Mouse (Mus musculus): ENCODE data around the gene Col6a2. TPM values are rescaled to one million over a fixed set of nuclear protein-coding genes. Genes with fewer than 3 reads are reported as not detected.

Col6a2 gene
- polyA plus RNA-seq, 1 experiment = 6.2 TPM

GRCm38 (mm10) chr10:76554061-76554460 is 69.4 kb downstream of the Col6a2 start:
- Histone ChIP-seq H3K4me3 (replicated peaks; ENCODE audit: control insufficient read depth, low read depth, low read length) (no peak overlapping the region), H3K27ac (ENCODE audit: control insufficient read depth, insufficient read depth, low read depth, low read length, poor library complexity) (no peak overlapping the region), H3K4me1 (ENCODE audit: control insufficient read depth, insufficient read depth, low read length) (no peaks in the 10 kb centered on the region)
- WGBS = 80% methylated on average over 5 of the region's 5 CpGs
- TF ChIP-seq CTCF (IDR thresholded peaks at IDR 0.05; ENCODE audit: control insufficient read depth, insufficient read depth, low read length) = no peak
- no peak for TF ChIP-seq POLR2A (IDR thresholded peaks at IDR 0.05; ENCODE audit: borderline replicate concordance, control insufficient read depth, low read depth, low read length)

- Histone ChIP-seq H3K27ac (ENCODE audit: control insufficient read depth, insufficient read depth, low read depth, low read length, poor library complexity) (no peak overlapping the region), H3K4me3 (replicated peaks; ENCODE audit: control insufficient read depth, low read depth, low read length) (no peak overlapping the region), H3K4me1 (ENCODE audit: control insufficient read depth, insufficient read depth, low read length) (no peaks in the 10 kb centered on the region)
- no peak for TF ChIP-seq CTCF (IDR thresholded peaks at IDR 0.05; ENCODE audit: control insufficient read depth, insufficient read depth, low read length)
- no peak for TF ChIP-seq POLR2A (IDR thresholded peaks at IDR 0.05; ENCODE audit: borderline replicate concordance, control insufficient read depth, low read depth, low read length)
- 80% methylated on average over 3 of the region's 3 CpGs for WGBS
These were observed 71.9 kb downstream of the Col6a2 start for GRCm38 (mm10) chr10:76551556-76551955.

GRCm38 (mm10) chr10:76550458-76550857 is 73.0 kb downstream of the Col6a2 start:
- WGBS = 87% methylated on average over 5 of the region's 5 CpGs
- Histone ChIP-seq H3K4me1 (ENCODE audit: control insufficient read depth, insufficient read depth, low read length) (no peaks in the 10 kb centered on the region), H3K4me3 (replicated peaks; ENCODE audit: control insufficient read depth, low read depth, low read length) (no peak overlapping the region), H3K27ac (ENCODE audit: control insufficient read depth, insufficient read depth, low read depth, low read length, poor library complexity) (no peak overlapping the region)
- TF ChIP-seq CTCF (IDR thresholded peaks at IDR 0.05; ENCODE audit: control insufficient read depth, insufficient read depth, low read length) (peak; percentile 16; the same call in 1 of the 2 replicates), POLR2A (IDR thresholded peaks at IDR 0.05; ENCODE audit: borderline replicate concordance, control insufficient read depth, low read depth, low read length) (no peak)

GRCm38 (mm10) chr10:76548218-76548617 is 75.2 kb downstream of the Col6a2 start:
- Histone ChIP-seq H3K4me1 (ENCODE audit: control insufficient read depth, insufficient read depth, low read length) (no peaks in the 10 kb centered on the region), H3K27ac (ENCODE audit: control insufficient read depth, insufficient read depth, low read depth, low read length, poor library complexity) (no peak overlapping the region), H3K4me3 (replicated peaks; ENCODE audit: control insufficient read depth, low read depth, low read length) (no peak overlapping the region)
- no peak for TF ChIP-seq POLR2A (IDR thresholded peaks at IDR 0.05; ENCODE audit: borderline replicate concordance, control insufficient read depth, low read depth, low read length)
- TF ChIP-seq CTCF (IDR thresholded peaks at IDR 0.05; ENCODE audit: control insufficient read depth, insufficient read depth, low read length) = no peak
- 91% methylated on average over 8 of the region's 8 CpGs for WGBS

- 94% methylated on average over 8 of the region's 8 CpGs for WGBS
- H3K4me3 ChIP-seq (replicated peaks; ENCODE audit: control insufficient read depth, low read depth, low read length) = no peak overlapping the region
- TF ChIP-seq CTCF (IDR thresholded peaks at IDR 0.05; ENCODE audit: control insufficient read depth, insufficient read depth, low read length) (no peak), POLR2A (IDR thresholded peaks at IDR 0.05; ENCODE audit: borderline replicate concordance, control insufficient read depth, low read depth, low read length) (no peak)
- H3K4me1 ChIP-seq (ENCODE audit: control insufficient read depth, insufficient read depth, low read length) = peaks cover 2% of the 10 kb centered on the region; the same call in 1 of the 2 replicates
- H3K27ac ChIP-seq (ENCODE audit: control insufficient read depth, insufficient read depth, low read depth, low read length, poor library complexity) = no peak overlapping the region
These were observed 76.9 kb downstream of the Col6a2 start for GRCm38 (mm10) chr10:76546566-76546965.

Other genes with a start within 250 kb of the Col6a2 start
- 35.4 TPM in 1 of 2 replicates, not detected in the other for gene AC141477.1, start 183.2 kb downstream of the Col6a2 start, polyA plus RNA-seq (2011; ENCODE audit: insufficient read depth, insufficient read length, low replicate concordance, missing spikeins)
- 19.9 and 24.8 TPM in 2 replicates for gene Pcnt, start 180.8 kb downstream of the Col6a2 start, polyA plus RNA-seq (2011; ENCODE audit: insufficient read depth, insufficient read length, low replicate concordance, missing spikeins)
- not detected in 2 replicates for gene 2610028H24Rik, start 174.5 kb downstream of the Col6a2 start, polyA plus RNA-seq (2011; ENCODE audit: insufficient read depth, insufficient read length, low replicate concordance, missing spikeins)
- gene Mcm3ap, start 154.7 kb downstream of the Col6a2 start, polyA plus RNA-seq (2011; ENCODE audit: insufficient read depth, insufficient read length, low replicate concordance, missing spikeins) = 17.1 and 34.0 TPM in 2 replicates
- 1.5 and 4.2 TPM in 2 replicates for gene Ybey, start 154.5 kb downstream of the Col6a2 start, polyA plus RNA-seq (2011; ENCODE audit: insufficient read depth, insufficient read length, low replicate concordance, missing spikeins)
- gene Lss, start 92.0 kb downstream of the Col6a2 start, polyA plus RNA-seq (2011; ENCODE audit: insufficient read depth, insufficient read length, low replicate concordance, missing spikeins) = 1.4 and 4.6 TPM in 2 replicates
- gene Spatc1l, start 61.4 kb downstream of the Col6a2 start, polyA plus RNA-seq (2011; ENCODE audit: insufficient read depth, insufficient read length, low replicate concordance, missing spikeins) = not detected in 2 replicates
- 1.1 and 1.4 TPM in 2 replicates for gene Ftcd, start 48.0 kb downstream of the Col6a2 start, polyA plus RNA-seq (2011; ENCODE audit: insufficient read depth, insufficient read length, low replicate concordance, missing spikeins)
- gene Col6a1, start 102.5 kb upstream of the Col6a2 start, polyA plus RNA-seq (2011; ENCODE audit: insufficient read depth, insufficient read length, low replicate concordance, missing spikeins) = 13.4 and 14.9 TPM in 2 replicates

All from bone marrow, adult 2 months (tissue).